Mouse (Mus musculus): ENCODE results near the gene Cldn22.

GRCm38 (mm10) chr8:47781881-47782280 lies 42.4 kb upstream of the Cldn22 start:
- no peak for TF ChIP-seq CTCF (IDR thresholded peaks at IDR 0.05; ENCODE audit: low read depth, low read length)
- TF ChIP-seq POLR2A (IDR thresholded peaks at IDR 0.05; ENCODE audit: extremely low read depth, insufficient read depth, low read length), result no peak

Data from liver, adult 2 months (tissue).